Comparison of ENCODE assay signal across 9 mouse cellular contexts in the genomic region with DNA sequence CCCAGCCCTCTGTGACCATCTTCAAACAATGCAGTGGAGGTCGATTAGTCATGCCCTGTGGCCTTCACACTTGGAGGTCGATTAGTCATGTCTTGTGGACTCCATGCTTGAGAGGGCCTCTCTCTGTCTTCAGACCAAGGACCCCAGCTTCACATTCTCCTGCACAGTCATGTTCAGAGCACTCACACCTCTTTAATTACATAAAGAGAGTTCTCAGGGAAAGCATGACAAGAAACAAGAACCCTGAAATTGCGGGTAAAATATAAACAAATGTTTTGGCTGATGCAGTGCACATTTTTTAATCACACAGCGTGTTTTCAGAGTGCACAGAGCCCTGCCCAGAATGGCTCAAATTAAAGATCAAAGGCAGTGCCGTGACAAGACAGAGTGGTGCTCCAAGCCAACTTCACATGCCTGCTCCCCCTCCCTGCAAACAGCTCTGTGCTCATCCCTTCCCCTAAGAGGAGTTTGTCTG.
A peak's percentile ranks its signal among the peaks of the same experiment; 100 is the strongest.
DNase-seq lines count a peak whose midpoint lies in the region; ATAC-seq lines count a peak whose summit lies in the region.
"Had no signal": no experiment of that assay in that cellular context is flagged by ENCODE, and none has a peak within 500 bp of the region (broad histone marks: within the 10 kb centered on the region; RNA-seq: fewer than 3 reads in every experiment).

No protein-coding gene starts in this region.

- ATAC-seq in embryonic facial prominence, embryonic 13.5 days (ENCODE audit: insufficient number of reproducible peaks, insufficient read depth, low FRiP score, low TSS enrichment, low read depth): peak; percentile 59; the same call in 1 of the 2 replicates
- no peak for ATAC-seq in limb, embryonic 15.5 days (ENCODE audit: insufficient number of reproducible peaks, low FRiP score, low TSS enrichment, low read depth)
- ATAC-seq: forebrain, embryonic 15.5 days had no signal

- no peaks in the 10 kb centered on the region for H3K27me3 ChIP-seq in embryonic facial prominence, embryonic 13.5 days
- no peaks in the 10 kb centered on the region for H3K27me3 ChIP-seq in limb, embryonic 15.5 days
- H3K27me3 ChIP-seq: forebrain, embryonic 15.5 days had no signal

- H3K4me1 ChIP-seq in embryonic facial prominence, embryonic 13.5 days: peaks cover 31% of the 10 kb centered on the region
- peaks cover 15% of the 10 kb centered on the region for H3K4me1 ChIP-seq in limb, embryonic 15.5 days

- no peak overlapping the region for H3K9ac ChIP-seq in embryonic facial prominence, embryonic 13.5 days
- H3K9ac ChIP-seq in limb, embryonic 15.5 days: no peak overlapping the region
- H3K9ac ChIP-seq: forebrain, embryonic 15.5 days had no signal

- H3K9me3 ChIP-seq in embryonic facial prominence, embryonic 13.5 days: no peaks in the 10 kb centered on the region
- no peaks in the 10 kb centered on the region for H3K9me3 ChIP-seq in limb, embryonic 15.5 days
- H3K9me3 ChIP-seq: forebrain, embryonic 15.5 days had no signal

- H3K4me2 ChIP-seq in embryonic facial prominence, embryonic 13.5 days: no peak overlapping the region
- no peak overlapping the region for H3K4me2 ChIP-seq in limb, embryonic 15.5 days
- H3K4me2 ChIP-seq: forebrain, embryonic 15.5 days had no signal

- intact Hi-C loops in left cerebral cortex, postnatal 10 days (cut with DNase I): no loop called here

- H3K4me3 ChIP-seq in embryonic facial prominence, embryonic 13.5 days: no peak overlapping the region
- H3K4me3 ChIP-seq in limb, embryonic 15.5 days: no peak overlapping the region
- H3K4me3 ChIP-seq: forebrain, embryonic 15.5 days had no signal

- peak; percentile 17 for DNase-seq in ovary, adult 18-20 months (ENCODE audit: low spot score)
- no peak for DNase-seq in ovary, postnatal 10 days (ENCODE audit: low spot score)
- DNase-seq in yolk sac, embryonic 10.5 days (ENCODE audit: low spot score): peak; percentile 26
- no peak for DNase-seq in frontal cortex, postnatal 14 days (ENCODE audit: low spot score in 2 of 2)
- no peak for DNase-seq in left cerebral cortex, postnatal 10 days (ENCODE audit: extremely low spot score in 1 of 2, low spot score in 2 of 2)
- DNase-seq in urinary bladder, adult 2 months (ENCODE audit: low spot score): no peak

- WGBS in embryonic facial prominence, embryonic 13.5 days: 13% methylated on average over 5 of the region's 5 CpGs
- WGBS in limb, embryonic 15.5 days: 14% methylated on average over 5 of the region's 5 CpGs

- H3K27ac ChIP-seq in embryonic facial prominence, embryonic 13.5 days: no peak overlapping the region
- 0 out of 2 replicates have a peak overlapping the region, but pooled peaks have one; percentile 22 for H3K27ac ChIP-seq in limb, embryonic 15.5 days
- H3K27ac ChIP-seq: forebrain, embryonic 15.5 days had no signal

- no peaks in the 10 kb centered on the region for H3K36me3 ChIP-seq in embryonic facial prominence, embryonic 13.5 days
- no peaks in the 10 kb centered on the region for H3K36me3 ChIP-seq in limb, embryonic 15.5 days
- H3K36me3 ChIP-seq: forebrain, embryonic 15.5 days had no signal

Comparison
In these comparisons a context has a peak if more than half of its experiments do, and no peak if none do; other contexts are left out.
1. DNase-seq: peak in ovary, adult 18-20 months (single experiment) and yolk sac, embryonic 10.5 days (single experiment); none in ovary, postnatal 10 days (single experiment), frontal cortex, postnatal 14 days (0 of 2), left cerebral cortex, postnatal 10 days (0 of 2) and urinary bladder, adult 2 months (single experiment).